Mouse (Mus musculus) forebrain, postnatal 0 days (tissue): ENCODE data around the gene Adss. TPM values are rescaled to one million over a fixed set of nuclear protein-coding genes. Genes with fewer than 3 reads are reported as not detected.

ENCODE experiments used
- ATAC-seq: fragments of 200-750 bp; cut with Nextera tagmentation; 2 replicates; pipeline ENCODE4 v1.8.0; 2017; ENCODE audit warnings: mild to moderate bottlenecking, moderate library complexity
- DNase-seq: peaks from one replicate; pipeline ENCODE4 v3.0.0-alpha.2; 2015
- H3K27ac ChIP-seq: fragments of 300-500 bp; sonication (generic); 2 replicates; pipeline ENCODE4 v1.5.1; 2014; ENCODE audit warnings: low read depth, mild to moderate bottlenecking, antibody characterized with exemption, low read length, moderate library complexity, mixed read lengths
- H3K27me3 ChIP-seq: fragments of 300-500 bp; sonication (generic); 2 replicates; pipeline ENCODE4 v1.6.1; 2014; ENCODE audit warnings: mild to moderate bottlenecking, low read length, mixed read lengths; ENCODE audit not compliant: insufficient read depth
- H3K36me3 ChIP-seq: fragments of 300-500 bp; sonication (generic); 2 replicates; pipeline ENCODE4 v1.6.1; 2014; ENCODE audit warnings: mild to moderate bottlenecking, moderate library complexity; ENCODE audit not compliant: insufficient read depth
- H3K4me1 ChIP-seq: fragments of 300-500 bp; sonication (generic); 2 replicates; pipeline ENCODE4 v1.6.1; 2014; ENCODE audit warnings: antibody characterized with exemption; ENCODE audit not compliant: insufficient read depth
- H3K4me2 ChIP-seq: fragments of 300-500 bp; sonication (generic); 2 replicates; pipeline ENCODE4 v1.6.1; 2014; ENCODE audit warnings: low read depth, mild to moderate bottlenecking, moderate library complexity
- H3K4me3 ChIP-seq: fragments of 300-500 bp; sonication (generic); 2 replicates; pipeline ENCODE4 v1.5.1; 2014; ENCODE audit warnings: low read depth, low read length, mixed read lengths
- H3K9ac ChIP-seq: fragments of 300-500 bp; sonication (generic); 2 replicates; pipeline ENCODE4 v1.6.1; 2014; ENCODE audit warnings: mild to moderate bottlenecking
- H3K9me3 ChIP-seq: fragments of 300-500 bp; sonication (generic); 2 replicates; pipeline ENCODE4 v1.6.1; 2016; ENCODE audit warnings: low read length
- CTCF ChIP-seq: sonication (generic); IDR thresholded peaks from 2 replicates; pipeline ENCODE4 v1.5.1; 2016; ENCODE audit warnings: antibody characterized with exemption, control low read depth, low read depth
- WGBS: fragments of 180-500 bp; shearing (Covaris S2); extraction: QIAGEN DNeasy Blood & Tissue Kit; methylation state at CpG from one replicate; pipeline ENCODE4 v1.1.7; 2014; 5-methylcytosine and 5-hydroxymethylcytosine counted together
- polyA plus RNA-seq: library from polyadenylated mRNA; unstranded; fragments of >200 nt; fragmentation: Nextera tagmentation; extraction: Ambion mirVana; gene quantifications from 2 replicates; pipeline ENCODE4 v1.2.1, GENCODE M21; 2015
- total RNA-seq: library from RNA; depleted of rRNA; stranded (reverse); fragments of >200 nt; gene quantifications from 2 replicates; pipeline ENCODE4 v1.2.3, GENCODE M21; 2014

Adss gene
- total and polyA plus RNA-seq, 2 experiments from 2014 or later: 59.1 to 97.1 TPM

- H3K36me3 ChIP-seq: no peaks in the 10 kb centered on the region
- no peak overlapping the region for H3K27ac ChIP-seq
- no peak overlapping the region for H3K4me3 ChIP-seq
- no peak overlapping the region for H3K4me2 ChIP-seq
- no peak overlapping the region for H3K9ac ChIP-seq
- ATAC-seq (no peak), DNase-seq (no peak)
- no peak for TF ChIP-seq CTCF
- H3K27me3 ChIP-seq: no peaks in the 10 kb centered on the region
- 0 out of 2 replicates have a peak, but pooled peaks cover 5% of the 10 kb centered on the region for H3K9me3 ChIP-seq
- no peaks in the 10 kb centered on the region for H3K4me1 ChIP-seq
- 95% methylated on average over 3 of the region's 3 CpGs for WGBS
Measured at GRCm38 (mm10) chr1:177727883-177728525, 68.3 kb downstream of the Adss start.

- Histone ChIP-seq H3K4me1 (no peaks in the 10 kb centered on the region), H3K4me2 (no peak overlapping the region), H3K27me3 (no peaks in the 10 kb centered on the region), H3K9me3 (0 out of 2 replicates have a peak, but pooled peaks cover 5% of the 10 kb centered on the region), H3K9ac (no peak overlapping the region), H3K27ac (no peak overlapping the region), H3K36me3 (no peaks in the 10 kb centered on the region), H3K4me3 (no peak overlapping the region)
- no peak for TF ChIP-seq CTCF
- ATAC-seq (no peak), DNase-seq (no peak)
- WGBS: 75% methylated on average over 5 of the region's 5 CpGs
Measured at GRCm38 (mm10) chr1:177726870-177727269, 69.4 kb downstream of the Adss start.

GRCm38 (mm10) chr1:177723786-177724185, 72.5 kb downstream of the Adss start:
- Histone ChIP-seq H3K9me3 (no peaks in the 10 kb centered on the region), H3K36me3 (no peaks in the 10 kb centered on the region), H3K4me1 (no peaks in the 10 kb centered on the region), H3K9ac (no peak overlapping the region), H3K27me3 (no peaks in the 10 kb centered on the region), H3K4me2 (no peak overlapping the region), H3K4me3 (no peak overlapping the region), H3K27ac (no peak overlapping the region)
- DNase-seq (no peak), ATAC-seq (no peak)
- TF ChIP-seq CTCF: no peak
- 78% methylated on average over 4 of the region's 4 CpGs for WGBS

GRCm38 (mm10) chr1:177719029-177719427, 77.3 kb downstream of the Adss start:
- H3K4me2 ChIP-seq: no peak overlapping the region
- H3K36me3 ChIP-seq: no peaks in the 10 kb centered on the region
- no peaks in the 10 kb centered on the region for H3K27me3 ChIP-seq
- no peak overlapping the region for H3K9ac ChIP-seq
- H3K27ac ChIP-seq: no peak overlapping the region
- DNase-seq (no peak), ATAC-seq (peak; percentile 7; the same call in 1 of the 2 replicates)
- H3K4me3 ChIP-seq: no peak overlapping the region
- WGBS: 75% methylated on average over 3 of the region's 3 CpGs
- H3K4me1 ChIP-seq: no peaks in the 10 kb centered on the region
- H3K9me3 ChIP-seq: no peaks in the 10 kb centered on the region
- no peak for TF ChIP-seq CTCF

GRCm38 (mm10) chr1:177718340-177719028, 77.8 kb downstream of the Adss start:
- H3K4me3 ChIP-seq: no peak overlapping the region
- WGBS: 26% methylated on average over 11 of the region's 11 CpGs
- DNase-seq (peak; percentile 35), ATAC-seq (peak; percentile 84)
- no peak overlapping the region for H3K4me2 ChIP-seq
- H3K27ac ChIP-seq: no peak overlapping the region
- no peaks in the 10 kb centered on the region for H3K9me3 ChIP-seq
- H3K4me1 ChIP-seq: no peaks in the 10 kb centered on the region
- H3K36me3 ChIP-seq: no peaks in the 10 kb centered on the region
- no peak for TF ChIP-seq CTCF
- H3K9ac ChIP-seq: no peak overlapping the region
- no peaks in the 10 kb centered on the region for H3K27me3 ChIP-seq

- no peak for ATAC-seq
- Histone ChIP-seq H3K27me3 (no peaks in the 10 kb centered on the region), H3K4me2 (no peak overlapping the region), H3K27ac (no peak overlapping the region), H3K9me3 (no peaks in the 10 kb centered on the region), H3K9ac (no peak overlapping the region), H3K36me3 (no peaks in the 10 kb centered on the region), H3K4me1 (no peaks in the 10 kb centered on the region), H3K4me3 (no peak overlapping the region)
- 78% methylated on average over 7 of the region's 7 CpGs for WGBS
- no peak for TF ChIP-seq CTCF
- no peak for DNase-seq
Measured at GRCm38 (mm10) chr1:177717057-177717835, 79.1 kb downstream of the Adss start.

GRCm38 (mm10) chr1:177716448-177716847, 79.9 kb downstream of the Adss start:
- TF ChIP-seq CTCF: no peak
- 87% methylated on average over 3 of the region's 3 CpGs for WGBS
- no peak for DNase-seq
- ATAC-seq: no peak
- no peaks in the 10 kb centered on the region for H3K4me1 ChIP-seq
- H3K9me3 ChIP-seq: no peaks in the 10 kb centered on the region
- no peak overlapping the region for H3K4me3 ChIP-seq
- H3K9ac ChIP-seq: no peak overlapping the region
- no peak overlapping the region for H3K27ac ChIP-seq
- no peaks in the 10 kb centered on the region for H3K36me3 ChIP-seq
- no peak overlapping the region for H3K4me2 ChIP-seq
- H3K27me3 ChIP-seq: no peaks in the 10 kb centered on the region
